Mouse (Mus musculus) brain, embryonic 14.5 days (tissue): ENCODE results near the gene Efcab11. TPM values are rescaled to one million over a fixed set of nuclear protein-coding genes. Genes with fewer than 3 reads are reported as not detected.

ENCODE experiments used
- DNase-seq: peaks from one replicate; pipeline ENCODE4 v3.0.0-alpha.2; 2011; ENCODE audit warnings: low read depth
- CTCF ChIP-seq: fragments of 200-500 bp; IDR thresholded peaks from 2 replicates; pipeline ENCODE4 v1.5.1; 2012; ENCODE audit warnings: inconsistent platforms, mild to moderate bottlenecking, moderate library complexity, borderline replicate concordance; ENCODE audit not compliant: insufficient read depth, insufficient read length; ENCODE audit errors: extremely low read depth
- POLR2A ChIP-seq: fragments of 200-500 bp; IDR thresholded peaks from 2 replicates; pipeline ENCODE4 v1.6.1; 2012; ENCODE audit warnings: mild to moderate bottlenecking, inconsistent platforms, borderline replicate concordance; ENCODE audit not compliant: poor library complexity, insufficient read depth, insufficient read length, severe bottlenecking; ENCODE audit errors: extremely low read depth
- polyA plus RNA-seq: library from polyadenylated mRNA; depleted of rRNA; stranded (reverse); fragments of >200 nt; gene quantifications from 2 replicates; pipeline ENCODE4 v1.2.3, GENCODE M21; 2012

Efcab11 gene
- polyA plus RNA-seq, 1 experiment: 3.8 TPM

DNA sequence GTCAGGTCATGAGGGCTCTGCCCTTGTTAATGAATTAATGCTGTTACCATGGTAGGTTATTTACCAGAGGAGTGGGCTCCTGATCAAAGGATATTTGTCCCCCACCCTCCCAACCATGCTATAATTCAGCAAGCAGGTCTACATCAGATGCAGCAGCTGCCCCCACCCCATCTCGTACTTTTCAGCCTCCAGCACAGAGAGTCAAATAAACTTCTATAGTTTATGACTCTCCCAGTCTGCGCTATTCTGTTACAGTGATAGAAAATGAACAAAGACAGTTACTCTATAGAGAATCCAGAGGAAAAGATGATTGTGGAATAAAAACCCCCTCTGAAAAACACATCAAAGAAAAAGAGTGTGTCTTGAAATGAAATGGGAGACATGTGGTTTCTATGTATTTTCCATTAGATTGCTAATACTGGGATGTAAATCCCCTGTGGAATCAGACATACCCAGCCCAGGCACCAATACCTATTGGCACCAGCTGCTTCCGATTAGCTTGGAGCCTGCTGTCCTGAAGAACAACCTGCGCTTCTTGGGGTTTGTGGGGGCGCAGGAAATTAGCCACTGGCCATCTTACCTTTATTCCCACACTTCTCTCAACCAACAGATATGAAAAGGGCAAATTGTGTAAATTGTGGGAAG, 184.7 kb downstream of the Efcab11 start:
- TF ChIP-seq CTCF: no peak
- no peak for TF ChIP-seq POLR2A
- DNase-seq: no peak

DNA sequence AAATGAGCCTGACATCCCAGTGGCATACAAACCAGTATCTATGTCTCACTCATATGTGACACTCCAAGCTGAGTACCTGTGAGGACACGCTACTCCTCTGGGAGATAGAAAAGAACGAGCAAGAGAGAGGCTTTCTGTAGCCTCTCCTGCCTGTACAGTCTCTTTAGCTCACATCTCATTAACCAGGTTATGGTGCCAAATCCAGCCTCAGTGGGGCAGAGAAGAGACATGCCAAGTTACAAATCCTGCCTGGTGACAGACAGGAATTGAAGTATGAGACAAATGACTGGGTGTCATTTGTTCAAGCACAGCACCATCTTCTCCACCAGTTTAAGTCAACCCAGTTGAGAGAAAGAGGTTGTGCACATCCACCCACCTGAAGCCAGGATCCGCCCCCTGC, 190.2 kb downstream of the Efcab11 start:
- peak; percentile 40 for DNase-seq
- TF ChIP-seq POLR2A (no peak), CTCF (no peak)

DNA sequence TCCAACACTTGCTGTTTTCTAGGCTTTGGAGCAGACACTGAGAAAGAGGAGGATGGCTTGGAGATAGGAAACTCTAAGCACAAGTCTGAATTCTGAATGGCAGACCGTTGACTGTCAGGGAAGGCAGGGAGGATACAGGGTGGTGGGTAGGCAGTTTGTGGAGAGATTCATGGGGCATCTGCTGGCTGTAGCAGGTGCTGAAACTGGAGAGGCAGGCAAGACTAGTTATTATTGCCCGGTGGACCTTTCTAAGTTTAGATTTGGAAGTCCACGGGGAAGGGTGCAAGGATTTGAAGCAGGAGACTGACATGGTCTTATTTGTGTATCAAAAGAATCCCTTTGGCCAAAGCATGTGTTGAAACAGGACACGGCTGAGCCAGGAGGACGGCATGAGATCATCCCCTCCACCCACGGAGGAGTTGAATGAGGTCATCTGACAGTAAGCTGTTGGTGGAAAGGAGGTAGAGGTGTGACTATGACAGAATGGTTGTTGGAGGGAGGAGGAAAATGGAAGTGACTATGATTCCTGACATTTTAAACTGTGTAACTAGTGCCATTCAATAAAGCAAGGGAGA, 197.7 kb downstream of the Efcab11 start:
- TF ChIP-seq CTCF: no peak
- TF ChIP-seq POLR2A: no peak

DNA sequence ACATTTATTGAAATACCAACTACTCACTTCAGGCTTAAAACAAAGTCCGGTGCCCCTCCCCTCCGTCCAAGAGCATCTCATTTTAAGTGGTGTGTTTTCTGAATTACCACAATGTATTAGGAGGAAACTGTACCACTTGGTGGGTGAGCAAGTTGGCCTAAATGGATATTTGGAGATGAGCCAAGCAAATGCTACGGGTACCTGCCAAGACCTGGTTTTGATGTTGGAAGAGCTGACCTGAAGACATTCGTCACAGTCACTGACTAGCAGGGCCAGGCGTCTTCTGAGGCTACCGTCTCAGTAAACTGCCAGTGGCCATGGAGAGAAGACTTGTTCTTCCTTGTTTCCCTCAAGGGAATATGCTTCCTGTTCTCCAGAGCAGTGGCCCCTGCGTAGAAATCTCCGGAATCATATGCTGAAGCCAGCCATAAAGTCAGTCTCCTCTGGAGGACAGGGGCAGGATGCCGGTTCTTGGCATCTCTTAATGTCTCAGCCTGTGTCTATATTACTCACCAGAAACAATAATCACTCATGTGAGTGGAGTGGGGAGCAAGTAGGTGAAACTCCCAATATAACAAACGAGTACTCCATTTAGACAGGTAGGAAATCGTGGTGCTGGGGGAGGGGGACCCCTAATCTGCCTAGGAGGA, 198.7 kb downstream of the Efcab11 start:
- DNase-seq: no peak
- TF ChIP-seq CTCF (no peak), POLR2A (no peak)

More for the DNA sequence above, 197.7 kb downstream of the Efcab11 start:
- DNase-seq: no peak

DNA sequence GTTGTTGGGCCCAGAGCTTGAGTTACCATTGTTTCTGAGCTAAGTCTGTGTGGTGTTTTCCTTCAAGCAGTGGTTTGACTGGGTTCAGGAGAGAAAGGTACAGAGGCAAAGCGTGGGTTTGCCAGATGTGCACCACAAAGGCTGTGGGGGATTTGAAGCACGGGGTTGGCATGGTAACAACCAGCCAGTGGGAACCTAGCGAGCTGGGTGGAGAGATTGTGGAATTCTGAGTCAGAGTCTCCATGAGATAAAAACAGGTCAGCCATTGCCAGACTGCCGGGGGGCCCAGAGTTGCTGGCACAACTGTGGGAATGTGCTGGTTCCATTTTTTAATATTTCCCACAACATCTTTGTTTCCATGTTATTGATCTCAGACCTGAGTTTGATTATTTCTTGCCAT, 202.6 kb downstream of the Efcab11 start:
- no peak for DNase-seq
- TF ChIP-seq CTCF: no peak

DNA sequence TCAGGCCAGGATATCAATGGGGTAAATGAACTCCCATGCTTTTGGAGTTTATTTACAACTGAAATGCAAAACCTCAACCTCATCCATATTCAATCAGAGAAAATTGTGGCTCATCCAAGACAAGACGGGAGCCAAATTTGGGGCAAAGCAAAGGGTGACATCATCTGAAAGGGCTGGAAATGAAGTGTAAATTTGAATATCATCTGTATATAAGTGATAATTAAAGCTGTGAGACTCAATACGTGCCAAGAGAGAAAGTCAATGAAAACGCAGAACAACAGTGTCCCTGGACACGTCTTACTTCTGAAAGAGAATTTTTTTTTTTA, 212.4 kb downstream of the Efcab11 start:
- no peak for TF ChIP-seq POLR2A
- TF ChIP-seq CTCF: no peak
- peak; percentile 90 for DNase-seq

DNA sequence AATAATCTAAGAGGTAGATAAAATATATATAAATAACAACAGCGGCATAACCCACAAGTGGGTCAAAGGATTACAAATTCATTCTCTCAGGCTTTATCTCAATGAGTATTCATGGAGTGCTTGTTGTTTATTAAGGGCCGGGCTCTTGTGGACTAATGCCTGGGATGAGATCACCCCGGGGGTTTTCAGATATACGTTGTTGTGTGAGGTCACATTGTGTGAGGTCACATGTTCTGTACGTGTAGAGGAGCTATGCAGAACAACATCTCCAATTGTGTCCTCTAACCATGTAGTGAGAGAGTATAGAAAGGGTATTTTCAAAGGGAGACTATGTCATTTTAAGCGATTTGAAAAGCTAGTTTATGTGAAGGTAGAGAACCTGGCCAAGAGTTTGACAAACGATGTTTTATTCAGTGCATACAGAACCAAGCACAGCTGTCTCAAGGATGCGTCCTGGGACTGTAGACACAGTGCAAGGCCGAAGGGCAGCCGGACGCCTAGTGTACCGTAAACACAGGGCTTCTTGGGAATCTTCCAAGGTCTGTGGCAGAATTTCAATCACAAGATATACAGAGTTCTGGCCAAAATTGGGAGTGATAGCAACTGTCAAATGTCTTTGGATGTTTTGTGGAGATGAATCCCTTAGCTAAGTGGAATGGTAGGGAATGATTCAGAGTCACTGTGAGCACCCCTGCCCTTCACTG, 212.9 kb downstream of the Efcab11 start:
- TF ChIP-seq CTCF (no peak), POLR2A (no peak)
- peak; percentile 85 for DNase-seq

DNA sequence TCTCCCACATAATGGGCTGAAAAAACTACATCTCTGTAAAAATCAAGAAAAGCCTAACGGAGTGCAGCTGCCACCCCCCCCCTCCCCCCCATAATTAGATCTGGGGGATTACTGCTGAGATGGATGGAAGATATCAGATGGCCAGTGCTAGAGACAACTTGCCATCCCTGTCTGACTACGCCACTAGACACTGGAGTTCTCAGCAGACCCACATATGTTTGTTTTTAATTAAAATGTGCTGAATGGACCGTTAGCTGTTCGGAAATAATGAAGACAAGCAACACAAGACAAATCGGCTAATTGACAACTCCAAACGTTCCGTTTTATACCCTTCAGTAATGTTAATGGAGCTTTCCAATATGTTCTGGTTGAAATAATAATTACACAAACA, 213.5 kb downstream of the Efcab11 start:
- peak; percentile 80 for DNase-seq
- TF ChIP-seq CTCF (no peak), POLR2A (no peak)

DNA sequence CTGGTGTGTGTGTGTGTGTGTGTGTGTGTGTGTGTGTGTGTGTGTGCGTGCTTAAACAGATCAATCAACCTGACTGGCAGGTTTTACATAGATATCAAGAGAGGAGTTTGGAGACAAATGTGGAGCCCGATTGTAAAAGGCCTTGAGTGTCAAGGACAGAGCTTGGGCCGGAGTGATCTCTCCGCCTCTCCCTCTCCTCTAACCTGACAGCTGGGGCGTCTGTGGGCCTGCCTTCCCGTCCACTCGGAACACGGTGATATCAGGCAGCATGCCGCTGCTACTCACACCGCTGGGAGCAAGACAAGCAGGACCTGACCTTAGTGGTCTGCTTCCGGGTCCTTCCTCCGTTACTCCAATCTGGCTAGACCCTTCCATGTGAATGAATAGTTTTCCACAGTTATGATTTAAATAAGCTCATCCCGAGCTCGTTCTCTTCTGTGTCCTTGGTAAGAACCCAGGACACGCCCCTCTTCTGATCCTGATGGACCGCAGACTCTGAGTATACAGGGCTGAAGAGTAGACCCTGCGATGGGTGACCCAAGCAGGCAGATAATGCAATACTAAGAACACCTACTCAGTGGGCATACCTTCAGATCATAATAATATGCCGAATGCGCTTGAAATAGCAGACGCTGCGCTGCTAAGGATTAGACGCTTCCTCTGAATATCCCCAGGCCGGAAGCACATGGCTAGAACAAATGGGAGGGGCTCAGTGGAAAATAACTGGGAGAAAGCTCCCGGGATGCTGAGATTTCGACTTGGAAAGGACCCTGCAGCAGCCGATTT, 214.1 kb downstream of the Efcab11 start:
- TF ChIP-seq POLR2A (no peak), CTCF (no peak)
- DNase-seq: peak; percentile 79

DNA sequence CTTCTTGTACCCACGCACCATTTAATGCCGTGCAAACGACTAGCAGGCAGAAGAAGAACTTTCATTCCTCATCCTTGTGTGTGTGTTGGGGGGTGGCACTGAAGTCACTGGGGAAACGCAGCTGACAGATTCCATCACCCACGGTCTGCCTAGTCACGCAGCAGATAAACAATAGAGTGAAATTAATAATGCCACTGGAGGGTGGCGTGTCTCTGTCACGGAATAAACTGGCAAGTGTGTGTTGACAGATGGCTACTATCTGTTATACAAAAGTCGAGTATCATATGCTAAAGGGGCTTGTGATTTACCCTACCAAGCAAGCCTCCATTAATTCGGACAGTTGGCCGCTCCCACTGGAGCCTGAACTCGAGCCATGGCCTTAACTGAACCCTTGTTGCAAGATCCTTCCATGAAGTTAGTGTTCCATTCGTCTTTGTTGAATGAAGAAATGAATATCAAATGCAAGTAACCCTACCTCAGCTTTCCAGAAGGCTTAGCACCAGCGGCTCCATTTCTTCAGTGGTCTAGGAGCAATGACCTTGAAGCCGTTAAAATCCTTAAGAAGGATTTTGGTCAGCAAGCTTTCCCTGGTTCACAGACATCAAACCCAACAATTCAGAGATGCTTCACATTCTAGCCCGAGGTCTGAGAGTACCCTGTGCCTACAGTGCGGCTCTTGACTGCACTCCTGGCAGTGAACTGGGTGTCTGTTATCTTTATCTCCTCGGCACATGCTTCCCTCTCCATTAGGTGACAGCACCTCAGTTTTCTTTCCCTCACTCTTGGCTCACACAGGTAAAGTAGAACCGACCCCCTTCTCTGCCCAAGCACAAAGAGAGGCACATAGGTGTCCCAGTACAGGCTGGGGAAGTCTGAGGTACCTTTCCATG, 229.0 kb downstream of the Efcab11 start:
- TF ChIP-seq POLR2A (no peak), CTCF (no peak)
- DNase-seq: no peak
